31 mouse cellular contexts compared by ENCODE assay signal in the genomic region with DNA sequence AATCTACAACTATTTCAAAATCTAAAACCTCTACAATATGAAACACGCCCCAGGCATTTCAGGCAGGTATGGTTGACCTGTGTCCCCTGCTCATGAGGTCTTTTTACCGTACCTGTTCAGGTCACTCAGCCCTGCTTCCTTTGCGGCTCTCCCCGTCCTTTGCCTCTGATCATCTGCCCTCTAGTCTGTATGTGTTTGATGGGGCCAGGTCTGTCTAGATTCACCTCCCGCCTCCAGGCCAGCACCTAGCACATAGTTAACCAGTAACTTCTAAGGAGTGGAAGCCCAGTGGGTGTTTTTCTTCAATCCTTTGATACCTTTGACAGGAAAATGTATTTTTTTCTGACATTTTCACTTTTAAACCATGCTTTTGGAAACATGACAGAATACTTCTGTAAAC. TPM values are rescaled to one million over a fixed set of nuclear protein-coding genes. Genes with fewer than 3 reads are reported as not detected.
DNase-seq lines count a peak whose midpoint lies in the region; ATAC-seq lines count a peak whose summit lies in the region.
"Had no signal": no experiment of that assay in that cellular context is flagged by ENCODE, and none has a peak within 500 bp of the region (broad histone marks: within the 10 kb centered on the region; RNA-seq: fewer than 3 reads in every experiment).

No protein-coding gene starts in this region.

- no peak overlapping the region for H3K27ac ChIP-seq in liver, embryonic 15.5 days (replicated peaks)
- H3K27ac ChIP-seq in liver, embryonic 11.5 days (ENCODE audit: low read depth, low read length): no peak overlapping the region
- no peak overlapping the region for H3K27ac ChIP-seq in liver, embryonic 16.5 days (ENCODE audit: low read length)
- H3K27ac ChIP-seq: embryonic facial prominence, embryonic 13.5 days; gastrocnemius, adult 2 months; hindbrain, embryonic 12.5 days; hindbrain, postnatal 0 days; kidney, postnatal 0 days; midbrain, embryonic 10.5 days; midbrain, embryonic 15.5 days; stomach, postnatal 0 days had no signal

- H3K4me1 ChIP-seq in liver, embryonic 15.5 days (replicated peaks): peaks cover 5% of the 10 kb centered on the region; the same call in 1 of the 2 replicates
- no peaks in the 10 kb centered on the region for H3K4me1 ChIP-seq in liver, embryonic 11.5 days (replicated peaks; ENCODE audit: control insufficient read depth, insufficient read depth, low read length)
- H3K4me1 ChIP-seq in liver, embryonic 16.5 days (ENCODE audit: control insufficient read depth, low read depth, low read length): no peaks in the 10 kb centered on the region; the same call in 1 of the 2 replicates
- H3K4me1 ChIP-seq: embryonic facial prominence, embryonic 13.5 days; hindbrain, embryonic 12.5 days; midbrain, embryonic 10.5 days; midbrain, embryonic 15.5 days had no signal

- H3K9me3 ChIP-seq in liver, embryonic 15.5 days (replicated peaks): no peaks in the 10 kb centered on the region
- H3K9me3 ChIP-seq in liver, embryonic 11.5 days (ENCODE audit: control insufficient read depth, low read length): peaks cover 3% of the 10 kb centered on the region; the same call in 1 of the 2 replicates
- no peaks in the 10 kb centered on the region for H3K9me3 ChIP-seq in liver, embryonic 16.5 days (replicated peaks; ENCODE audit: control insufficient read depth, low read length)
- H3K9me3 ChIP-seq: embryonic facial prominence, embryonic 13.5 days; hindbrain, embryonic 12.5 days; midbrain, embryonic 15.5 days had no signal

- DNase-seq in kidney, adult 9 months: peak; percentile 24
- DNase-seq in kidney, postnatal 4 days: no peak
- no peak for DNase-seq in liver, embryonic 11.5 days (ENCODE audit: low spot score)
- DNase-seq in cerebellum, postnatal 10 days: no peak
- DNase-seq in lung, postnatal 36 days: no peak
- DNase-seq: adrenal gland, postnatal 14 days; cerebellum, adult 11-12 months; cerebellum, adult 9-11 months; gastrocnemius, adult 2 months; gastrocnemius, postnatal 36 days; heart, adult 18-20 months; heart, postnatal 36 days; left cerebral cortex, postnatal 4 days; lung, embryonic 14.5 days; lung, postnatal 14 days; right cerebral cortex, postnatal 25 days; spleen, adult 18-20 months; thymus, adult 18-20 months; thymus, postnatal 25 days had no signal

- no peak overlapping the region for H3K4me3 ChIP-seq in liver, embryonic 15.5 days (replicated peaks)
- H3K4me3 ChIP-seq in liver, embryonic 11.5 days (ENCODE audit: low read depth, low read length): no peak overlapping the region
- no peak overlapping the region for H3K4me3 ChIP-seq in liver, embryonic 16.5 days (ENCODE audit: low read depth, low read length)
- H3K4me3 ChIP-seq: embryonic facial prominence, embryonic 13.5 days; gastrocnemius, adult 2 months; hindbrain, embryonic 12.5 days; midbrain, embryonic 10.5 days; midbrain, embryonic 15.5 days had no signal

- peaks cover 13% of the 10 kb centered on the region; the same call in 1 of the 2 replicates for H3K36me3 ChIP-seq in liver, embryonic 15.5 days (replicated peaks)
- H3K36me3 ChIP-seq in liver, embryonic 11.5 days (ENCODE audit: control insufficient read depth, insufficient read depth, low read length): no peaks in the 10 kb centered on the region
- no peaks in the 10 kb centered on the region for H3K36me3 ChIP-seq in liver, embryonic 16.5 days (ENCODE audit: control insufficient read depth, insufficient read depth)
- H3K36me3 ChIP-seq: hindbrain, embryonic 12.5 days; midbrain, embryonic 15.5 days had no signal

- ATAC-seq in liver, embryonic 15.5 days (ENCODE audit: insufficient read depth): peak; percentile 69
- ATAC-seq in liver, embryonic 11.5 days (replicated peaks; ENCODE audit: low FRiP score): no peak
- ATAC-seq in liver, embryonic 16.5 days (ENCODE audit: low read depth): peak; percentile 81
- ATAC-seq: forebrain, embryonic 16.5 days; hindbrain, postnatal 0 days; midbrain, embryonic 15.5 days; Patski had no signal

- H3K4me2 ChIP-seq in liver, embryonic 15.5 days: no peak overlapping the region
- H3K4me2 ChIP-seq in liver, embryonic 11.5 days: no peak overlapping the region
- no peak overlapping the region for H3K4me2 ChIP-seq in liver, embryonic 16.5 days (ENCODE audit: low read depth, low read length)
- H3K4me2 ChIP-seq: embryonic facial prominence, embryonic 13.5 days; heart, embryonic 11.5 days; hindbrain, embryonic 12.5 days; lung, embryonic 14.5 days; midbrain, embryonic 15.5 days had no signal

- H3K9ac ChIP-seq in liver, embryonic 15.5 days: no peak overlapping the region
- no peak overlapping the region for H3K9ac ChIP-seq in liver, embryonic 11.5 days (ENCODE audit: low read depth, low read length)
- H3K9ac ChIP-seq in liver, embryonic 16.5 days (ENCODE audit: low read depth, low read length): no peak overlapping the region
- H3K9ac ChIP-seq: embryonic facial prominence, embryonic 13.5 days; hindbrain, embryonic 12.5 days; lung, embryonic 14.5 days; midbrain, embryonic 15.5 days had no signal

- WGBS in liver, embryonic 15.5 days (ENCODE audit: insufficient replicate concordance): 64% methylated on average over 5 of the region's 5 CpGs
- 74% methylated on average over 5 of the region's 5 CpGs for WGBS in liver, embryonic 11.5 days
- 59% methylated on average over 5 of the region's 5 CpGs for WGBS in liver, embryonic 16.5 days (ENCODE audit: insufficient replicate concordance)

- H3K27me3 ChIP-seq in liver, embryonic 15.5 days: no peaks in the 10 kb centered on the region
- no peaks in the 10 kb centered on the region for H3K27me3 ChIP-seq in liver, embryonic 11.5 days (replicated peaks; ENCODE audit: control insufficient read depth, insufficient read depth, low read length)
- H3K27me3 ChIP-seq in liver, embryonic 16.5 days (ENCODE audit: control insufficient read depth, insufficient read depth, low read depth, low read length): no peaks in the 10 kb centered on the region
- H3K27me3 ChIP-seq: embryonic facial prominence, embryonic 13.5 days; hindbrain, embryonic 12.5 days; midbrain, embryonic 15.5 days; Patski had no signal

RNA-seq across cellular contexts. Expression of a gene that starts 11.3 kb away (rescaled TPM):
- 3.6 and 3.9 TPM in 2 replicates for polyA plus RNA-seq in liver, embryonic 15.5 days (2015; fragmentation: Nextera tagmentation; extraction: Ambion mirVana)
- 14.0 and 15.0 TPM in 2 replicates for polyA plus RNA-seq in liver, embryonic 11.5 days (2014; fragmentation: Nextera tagmentation; extraction: Ambion mirVana)
- polyA plus RNA-seq in liver, embryonic 16.5 days (2015; fragmentation: Nextera tagmentation; extraction: Ambion mirVana): 4.6 and 5.1 TPM in 2 replicates

RNA-seq across cellular contexts. Expression of a gene that starts 26.5 kb away (rescaled TPM):
- polyA plus RNA-seq in liver, embryonic 15.5 days (2015; fragmentation: Nextera tagmentation; extraction: Ambion mirVana): 0.21 and 0.28 TPM in 2 replicates
- polyA plus RNA-seq in liver, embryonic 11.5 days (2014; fragmentation: Nextera tagmentation; extraction: Ambion mirVana): 1.2 and 1.3 TPM in 2 replicates
- polyA plus RNA-seq in liver, embryonic 16.5 days (2015; fragmentation: Nextera tagmentation; extraction: Ambion mirVana): 0.09 and 0.11 TPM in 2 replicates
- polyA plus RNA-seq: heart, embryonic 11.5 days had no signal
